Mouse (Mus musculus): Measurements from ENCODE around the gene Dpep3. TPM values are rescaled to one million over a fixed set of nuclear protein-coding genes. Genes with fewer than 3 reads are reported as not detected.
"Not testable (repeated sequence)": the region's sequence is repeated elsewhere in the genome, so short reads cannot be mapped to it uniquely, and the experiment has no call there.

The Dpep3 gene
- polyA plus RNA-seq, 1 experiment from 2014 or later, result not detected

DNA sequence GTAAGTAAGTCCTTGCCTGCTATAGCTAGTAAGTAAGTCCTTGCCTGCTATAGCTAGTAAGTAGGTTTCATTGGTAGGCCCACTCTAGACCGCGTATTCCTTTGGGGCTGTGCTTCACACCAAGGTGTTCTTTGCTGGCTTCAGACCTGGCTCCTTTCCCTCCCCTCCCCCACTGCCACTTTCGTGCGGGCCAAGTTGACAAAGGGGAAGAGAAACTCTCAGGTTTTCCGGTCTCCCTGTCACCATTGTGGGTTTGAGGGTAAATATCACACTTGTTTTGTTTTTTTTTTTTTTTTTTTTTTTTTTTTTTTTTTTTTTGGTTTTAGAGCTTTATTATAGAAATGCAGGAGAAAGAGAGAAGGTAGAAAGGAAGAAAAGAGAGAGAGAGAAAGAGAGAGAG lies 13.3 kb upstream of the Dpep3 start:
- WGBS, result 44% methylated on average over 5 of the region's 5 CpGs

DNA sequence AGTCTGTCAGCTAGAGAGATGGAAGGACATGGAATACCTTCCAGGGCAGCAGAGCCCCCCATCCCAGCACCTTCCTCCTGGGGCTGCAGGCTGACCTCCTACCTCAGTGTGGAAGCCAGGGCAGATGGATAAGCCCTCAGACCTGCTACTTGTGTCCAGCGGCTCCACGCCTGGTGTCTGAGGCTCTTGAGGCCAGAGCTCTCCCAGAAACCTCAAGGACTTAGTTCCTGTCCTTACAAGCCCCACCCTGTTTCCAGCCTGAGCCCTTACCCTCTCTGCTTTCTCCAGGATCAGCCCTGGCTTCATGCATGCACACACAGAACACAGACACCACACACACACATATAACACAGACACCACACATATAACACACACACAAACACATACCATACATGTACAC lies 12.3 kb upstream of the Dpep3 start:
- no peak overlapping the region for H3K4me3 ChIP-seq (ENCODE audit: low read depth, low read length)
- H3K9ac ChIP-seq (replicated peaks; ENCODE audit: low read depth, low read length), result no peak overlapping the region
- 0 out of 2 replicates have a peak, but pooled peaks cover 5% of the 10 kb centered on the region for H3K4me1 ChIP-seq (ENCODE audit: control insufficient read depth, insufficient read depth, low read length)
- WGBS, result 95% methylated on average over 2 of the region's 2 CpGs
- no peaks in the 10 kb centered on the region for H3K27me3 ChIP-seq (ENCODE audit: control insufficient read depth, insufficient read depth, low read length)
- H3K4me2 ChIP-seq (replicated peaks; ENCODE audit: low read depth, low read length), result no peak overlapping the region
- H3K36me3 ChIP-seq (ENCODE audit: control insufficient read depth, insufficient read depth, low read length), result no peaks in the 10 kb centered on the region
- no peak for ATAC-seq (ENCODE audit: insufficient number of reproducible peaks, insufficient read depth, low FRiP score, low read depth)
- no peak overlapping the region for H3K27ac ChIP-seq (ENCODE audit: low read length)
- H3K9me3 ChIP-seq (ENCODE audit: control insufficient read depth, low read depth, low read length), result no peaks in the 10 kb centered on the region

More for the DNA sequence above, 13.3 kb upstream of the Dpep3 start:
- Histone ChIP-seq H3K27ac (ENCODE audit: low read length) (no peak overlapping the region), H3K27me3 (ENCODE audit: control insufficient read depth, insufficient read depth, low read length) (no peaks in the 10 kb centered on the region), H3K4me1 (ENCODE audit: control insufficient read depth, insufficient read depth, low read length) (0 out of 2 replicates have a peak, but pooled peaks cover 5% of the 10 kb centered on the region), H3K9ac (replicated peaks; ENCODE audit: low read depth, low read length) (no peak overlapping the region), H3K4me2 (replicated peaks; ENCODE audit: low read depth, low read length) (no peak overlapping the region), H3K36me3 (ENCODE audit: control insufficient read depth, insufficient read depth, low read length) (no peaks in the 10 kb centered on the region), H3K4me3 (ENCODE audit: low read depth, low read length) (no peak overlapping the region), H3K9me3 (ENCODE audit: control insufficient read depth, low read depth, low read length) (no peaks in the 10 kb centered on the region)
- ATAC-seq (ENCODE audit: insufficient number of reproducible peaks, insufficient read depth, low FRiP score, low read depth), result no peak

DNA sequence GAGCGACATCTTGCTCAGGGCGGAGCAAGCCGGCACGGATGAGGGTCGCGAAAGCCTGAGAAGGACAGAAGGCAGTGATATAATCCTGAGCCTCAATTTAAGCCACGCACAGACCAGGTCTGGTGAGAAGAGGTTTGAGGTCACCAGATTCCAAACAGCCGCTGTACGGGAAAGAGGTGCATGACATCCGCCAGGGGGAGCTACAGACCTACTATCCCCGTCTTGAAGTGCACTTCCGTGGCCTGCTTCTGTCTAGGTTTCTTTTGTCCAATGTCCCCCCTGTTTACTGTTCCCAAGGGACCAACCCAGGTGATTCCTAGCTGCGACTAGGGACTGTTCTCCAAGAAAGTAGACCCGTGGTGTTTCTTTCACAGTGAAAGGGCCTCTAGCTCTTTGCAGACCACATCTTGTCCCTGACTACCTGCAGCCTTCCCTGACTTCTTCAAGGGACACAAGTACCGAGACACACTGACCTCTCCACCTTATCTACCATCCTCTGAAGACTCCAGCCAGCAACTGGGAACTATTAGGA lies 11.7 kb upstream of the Dpep3 start, which contains the start of gene Dus2:
TSS of gene Dus2 (plus strand) at position 482 of the 532 bp plus-strand sequence.
- Histone ChIP-seq H3K4me3 (ENCODE audit: low read depth, low read length) (no peak within 1 kb of the TSS), H3K9me3 (ENCODE audit: control insufficient read depth, low read depth, low read length) (no peaks in the 10 kb centered on the region), H3K27me3 (ENCODE audit: control insufficient read depth, insufficient read depth, low read length) (no peaks in the 10 kb centered on the region), H3K9ac (replicated peaks; ENCODE audit: low read depth, low read length) (no peak within 1 kb of the TSS), H3K36me3 (ENCODE audit: control insufficient read depth, insufficient read depth, low read length) (no peaks in the 10 kb centered on the region), H3K27ac (ENCODE audit: low read length) (no peak within 1 kb of the TSS), H3K4me1 (ENCODE audit: control insufficient read depth, insufficient read depth, low read length) (0 out of 2 replicates have a peak, but pooled peaks cover 5% of the 10 kb centered on the region), H3K4me2 (replicated peaks; ENCODE audit: low read depth, low read length) (0 out of 2 replicates have a peak within 1 kb of the TSS, but pooled peaks have one; percentile 14)
- ATAC-seq (ENCODE audit: insufficient number of reproducible peaks, insufficient read depth, low FRiP score, low read depth), result peak; percentile 58; the same call in 1 of the 2 replicates
- 9% methylated on average over 15 of the region's 15 CpGs for WGBS

DNA sequence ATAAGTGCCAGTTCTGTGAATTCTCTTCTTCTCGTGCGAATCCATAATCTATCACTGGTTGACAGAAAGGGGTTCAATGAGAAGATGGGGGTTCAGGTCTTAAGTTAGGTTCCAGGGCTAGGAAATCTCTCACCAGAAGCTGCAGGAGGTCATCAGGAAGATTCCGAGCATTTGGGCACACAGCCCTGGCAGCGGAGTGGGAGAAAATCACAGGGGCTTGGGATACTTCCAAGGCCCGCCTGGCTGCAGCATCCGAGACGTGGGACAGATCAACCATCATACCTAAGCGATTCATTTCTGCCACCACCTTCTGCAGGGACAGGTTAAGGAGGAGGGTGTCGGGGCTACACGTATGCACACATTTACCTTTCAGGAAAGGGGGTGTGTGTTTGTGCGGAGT lies 9.3 kb upstream of the Dpep3 start:
- H3K27ac ChIP-seq (ENCODE audit: low read length), result no peak overlapping the region
- H3K9ac ChIP-seq (replicated peaks; ENCODE audit: low read depth, low read length), result no peak overlapping the region
- ATAC-seq (ENCODE audit: insufficient number of reproducible peaks, insufficient read depth, low FRiP score, low read depth), result no peak
- H3K4me2 ChIP-seq (replicated peaks; ENCODE audit: low read depth, low read length), result no peak overlapping the region
- H3K4me1 ChIP-seq (ENCODE audit: control insufficient read depth, insufficient read depth, low read length), result 0 out of 2 replicates have a peak, but pooled peaks cover 5% of the 10 kb centered on the region
- H3K4me3 ChIP-seq (ENCODE audit: low read depth, low read length), result no peak overlapping the region
- WGBS, result 86% methylated on average over 11 of the region's 11 CpGs
- no peaks in the 10 kb centered on the region for H3K9me3 ChIP-seq (ENCODE audit: control insufficient read depth, low read depth, low read length)
- H3K27me3 ChIP-seq (ENCODE audit: control insufficient read depth, insufficient read depth, low read length), result no peaks in the 10 kb centered on the region
- H3K36me3 ChIP-seq (ENCODE audit: control insufficient read depth, insufficient read depth, low read length), result no peaks in the 10 kb centered on the region

DNA sequence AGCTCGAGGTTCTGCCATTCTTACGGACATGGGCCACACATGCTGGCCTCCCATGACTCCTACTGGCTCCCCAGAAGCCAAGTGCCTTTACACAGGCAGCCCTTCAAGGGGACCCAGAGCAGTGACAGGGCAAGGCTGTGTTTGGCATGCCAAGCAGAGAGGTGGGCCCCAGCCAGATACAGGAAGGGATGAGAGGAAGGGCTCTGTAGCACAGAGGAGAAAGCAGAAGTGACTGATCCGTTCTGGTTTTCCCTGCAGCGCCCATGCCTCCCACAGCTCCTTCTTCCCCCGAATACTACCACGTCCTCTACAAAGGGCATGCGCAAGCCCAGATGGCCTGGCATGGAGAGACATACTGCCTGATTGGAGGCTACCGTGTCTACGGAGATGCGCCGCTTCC lies 4.2 kb upstream of the Dpep3 start:
- WGBS, result 76% methylated on average over 11 of the region's 11 CpGs

DNA sequence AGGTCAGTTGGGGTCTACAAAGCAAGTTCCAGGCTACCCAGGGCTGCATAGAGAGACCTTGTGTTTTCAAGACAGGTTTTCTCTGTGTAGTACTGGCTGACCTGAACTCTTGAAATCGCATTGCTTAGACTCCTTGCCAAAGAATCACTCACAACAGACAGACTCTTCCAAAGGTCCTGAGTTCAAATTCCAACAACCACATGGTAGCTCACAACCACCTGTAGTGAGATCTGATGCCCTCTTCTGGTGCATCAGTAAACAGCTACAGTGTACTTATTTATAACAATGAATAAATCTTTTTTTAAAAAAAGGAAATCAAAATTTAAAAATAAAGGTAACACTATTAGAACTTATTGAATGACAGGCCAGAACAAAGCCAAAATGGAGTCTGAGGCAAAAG lies 1.9 kb upstream of the Dpep3 start:
- H3K4me3 ChIP-seq (ENCODE audit: low read depth, low read length), result no peak overlapping the region
- WGBS, result 95% methylated on average over 1 of the region's 1 CpGs
- ATAC-seq (ENCODE audit: insufficient number of reproducible peaks, insufficient read depth, low FRiP score, low read depth), result no peak

More for the DNA sequence above, 4.2 kb upstream of the Dpep3 start:
- not testable (repeated sequence) for H3K9ac ChIP-seq (replicated peaks; ENCODE audit: low read depth, low read length); H3K36me3 ChIP-seq (ENCODE audit: control insufficient read depth, insufficient read depth, low read length); H3K9me3 ChIP-seq (ENCODE audit: control insufficient read depth, low read depth, low read length); H3K27ac ChIP-seq (ENCODE audit: low read length); ATAC-seq (ENCODE audit: insufficient number of reproducible peaks, insufficient read depth, low FRiP score, low read depth); H3K27me3 ChIP-seq (ENCODE audit: control insufficient read depth, insufficient read depth, low read length); H3K4me2 ChIP-seq (replicated peaks; ENCODE audit: low read depth, low read length); H3K4me1 ChIP-seq (ENCODE audit: control insufficient read depth, insufficient read depth, low read length); H3K4me3 ChIP-seq (ENCODE audit: low read depth, low read length)

DNA sequence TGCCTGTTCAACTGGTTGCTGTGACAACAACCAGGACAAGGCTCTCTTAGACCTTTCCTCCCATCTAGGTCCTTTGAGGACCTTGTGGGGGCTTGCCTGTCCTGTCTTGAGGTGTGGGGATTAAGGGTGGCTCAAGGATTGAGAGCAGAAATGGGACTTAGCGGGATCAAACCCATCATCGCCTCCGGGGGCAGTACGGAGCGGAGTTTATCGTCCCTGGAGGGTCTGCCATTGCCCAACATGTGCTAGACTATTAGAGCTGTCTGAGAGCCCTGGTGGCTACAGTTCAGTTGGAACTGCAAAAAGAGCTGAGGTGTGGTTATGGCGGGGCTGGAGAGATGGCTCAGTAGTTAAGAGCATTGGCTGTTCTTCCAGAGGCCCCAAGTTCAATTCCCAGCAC lies 3.9 kb downstream of the Dpep3 start:
- WGBS, result 75% methylated on average over 7 of the region's 7 CpGs
- H3K4me3 ChIP-seq (ENCODE audit: low read depth, low read length), result no peak overlapping the region
- no peaks in the 10 kb centered on the region for H3K9me3 ChIP-seq (ENCODE audit: control insufficient read depth, low read depth, low read length)
- no peaks in the 10 kb centered on the region for H3K27me3 ChIP-seq (ENCODE audit: control insufficient read depth, insufficient read depth, low read length)
- H3K9ac ChIP-seq (replicated peaks; ENCODE audit: low read depth, low read length), result no peak overlapping the region
- ATAC-seq (ENCODE audit: insufficient number of reproducible peaks, insufficient read depth, low FRiP score, low read depth), result no peak
- no peak overlapping the region for H3K4me2 ChIP-seq (replicated peaks; ENCODE audit: low read depth, low read length)
- H3K36me3 ChIP-seq (ENCODE audit: control insufficient read depth, insufficient read depth, low read length), result no peaks in the 10 kb centered on the region
- no peaks in the 10 kb centered on the region for H3K4me1 ChIP-seq (ENCODE audit: control insufficient read depth, insufficient read depth, low read length)
- no peak overlapping the region for H3K27ac ChIP-seq (ENCODE audit: low read length)

More for the DNA sequence above, 1.9 kb upstream of the Dpep3 start:
- Histone ChIP-seq H3K27me3 (ENCODE audit: control insufficient read depth, insufficient read depth, low read length) (no peaks in the 10 kb centered on the region), H3K9ac (replicated peaks; ENCODE audit: low read depth, low read length) (no peak overlapping the region), H3K9me3 (ENCODE audit: control insufficient read depth, low read depth, low read length) (no peaks in the 10 kb centered on the region), H3K36me3 (ENCODE audit: control insufficient read depth, insufficient read depth, low read length) (no peaks in the 10 kb centered on the region), H3K4me1 (ENCODE audit: control insufficient read depth, insufficient read depth, low read length) (no peaks in the 10 kb centered on the region), H3K4me2 (replicated peaks; ENCODE audit: low read depth, low read length) (no peak overlapping the region), H3K27ac (ENCODE audit: low read length) (no peak overlapping the region)

DNA sequence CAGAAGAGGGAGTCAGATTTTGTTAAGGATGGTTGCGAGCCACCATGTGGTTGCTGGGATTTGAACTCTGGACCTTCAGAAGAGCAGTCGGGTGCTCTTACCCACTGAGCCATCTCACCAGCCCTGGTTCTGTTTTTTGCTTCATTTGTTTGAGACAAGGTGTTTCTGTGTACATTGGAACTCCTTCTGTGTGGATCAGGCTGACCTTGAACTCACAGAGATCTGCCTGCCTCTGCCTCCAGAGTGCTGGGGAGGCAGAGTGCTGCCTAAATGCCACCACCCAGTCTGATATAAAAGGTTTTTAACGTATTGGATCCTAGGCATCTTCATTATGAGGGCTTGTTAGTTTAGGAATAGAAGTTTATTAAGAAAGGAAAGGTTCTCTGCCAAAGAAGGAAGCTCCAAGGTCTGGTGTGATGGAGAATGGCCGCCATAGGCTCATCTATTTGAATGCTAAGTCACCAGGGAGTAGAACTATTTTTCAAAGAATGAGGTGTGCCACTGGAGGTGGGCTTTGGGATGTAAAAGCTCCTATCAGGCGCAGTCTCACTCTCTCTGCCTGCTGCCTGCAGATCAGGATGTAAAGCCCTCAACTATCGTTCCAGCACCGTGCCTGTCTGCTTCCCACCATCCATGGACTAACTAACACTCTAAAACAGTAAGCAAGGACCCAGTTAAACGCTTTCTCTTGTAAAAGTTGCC lies 8.1 kb downstream of the Dpep3 start:
- Histone ChIP-seq H3K4me2 (replicated peaks; ENCODE audit: low read depth, low read length) (no peak overlapping the region), H3K27me3 (ENCODE audit: control insufficient read depth, insufficient read depth, low read length) (no peaks in the 10 kb centered on the region), H3K27ac (ENCODE audit: low read length) (no peak overlapping the region), H3K4me1 (ENCODE audit: control insufficient read depth, insufficient read depth, low read length) (peaks cover 4% of the 10 kb centered on the region; the same call in 1 of the 2 replicates), H3K36me3 (ENCODE audit: control insufficient read depth, insufficient read depth, low read length) (no peaks in the 10 kb centered on the region), H3K4me3 (ENCODE audit: low read depth, low read length) (no peak overlapping the region), H3K9ac (replicated peaks; ENCODE audit: low read depth, low read length) (no peak overlapping the region), H3K9me3 (ENCODE audit: control insufficient read depth, low read depth, low read length) (no peaks in the 10 kb centered on the region)
- 74% methylated on average over 8 of the region's 8 CpGs for WGBS
- no peak for ATAC-seq (ENCODE audit: insufficient number of reproducible peaks, insufficient read depth, low FRiP score, low read depth)
